Mouse (Mus musculus): ENCODE results near the gene Klhl31. TPM values are rescaled to one million over a fixed set of nuclear protein-coding genes. Genes with fewer than 3 reads are reported as not detected.

The Klhl31 gene
- polyA plus RNA-seq, 1 experiment from 2014 or later: 1.6 TPM

- ATAC-seq (replicated peaks; ENCODE audit: insufficient number of reproducible peaks, low FRiP score, low TSS enrichment, low read depth) (no peak), DNase-seq (ENCODE audit: low spot score) (no peak)
- Histone ChIP-seq H3K36me3 (replicated peaks; ENCODE audit: control insufficient read depth, insufficient read depth, low read depth, low read length) (no peaks in the 10 kb centered on the region), H3K4me3 (ENCODE audit: low read depth, low read length) (no peak overlapping the region), H3K27ac (replicated peaks; ENCODE audit: low read depth, low read length) (no peak overlapping the region), H3K27me3 (ENCODE audit: control insufficient read depth, insufficient read depth, low read length) (no peaks in the 10 kb centered on the region), H3K4me2 (ENCODE audit: low read depth, low read length) (no peak overlapping the region), H3K4me1 (ENCODE audit: control insufficient read depth, insufficient read depth, low read length) (no peaks in the 10 kb centered on the region), H3K9ac (replicated peaks; ENCODE audit: low read length) (no peak overlapping the region), H3K9me3 (replicated peaks; ENCODE audit: control insufficient read depth, low read length) (no peaks in the 10 kb centered on the region)
- 79% methylated on average over 6 of the region's 6 CpGs for WGBS
These were observed 18.5 kb upstream of the Klhl31 start for GRCm38 (mm10) chr9:77617751-77618150.

GRCm38 (mm10) chr9:77618392-77618791 is 17.9 kb upstream of the Klhl31 start:
- Histone ChIP-seq H3K27me3 (ENCODE audit: control insufficient read depth, insufficient read depth, low read length) (no peaks in the 10 kb centered on the region), H3K27ac (replicated peaks; ENCODE audit: low read depth, low read length) (no peak overlapping the region), H3K4me3 (ENCODE audit: low read depth, low read length) (no peak overlapping the region), H3K36me3 (replicated peaks; ENCODE audit: control insufficient read depth, insufficient read depth, low read depth, low read length) (no peaks in the 10 kb centered on the region), H3K4me2 (ENCODE audit: low read depth, low read length) (no peak overlapping the region), H3K9ac (replicated peaks; ENCODE audit: low read length) (no peak overlapping the region), H3K4me1 (ENCODE audit: control insufficient read depth, insufficient read depth, low read length) (no peaks in the 10 kb centered on the region), H3K9me3 (replicated peaks; ENCODE audit: control insufficient read depth, low read length) (no peaks in the 10 kb centered on the region)
- no peak for ATAC-seq (replicated peaks; ENCODE audit: insufficient number of reproducible peaks, low FRiP score, low TSS enrichment, low read depth)
- 79% methylated on average over 2 of the region's 2 CpGs for WGBS
- no peak for DNase-seq (ENCODE audit: low spot score)

GRCm38 (mm10) chr9:77620077-77620476 is 16.2 kb upstream of the Klhl31 start:
- H3K27ac ChIP-seq (replicated peaks; ENCODE audit: low read depth, low read length): no peak overlapping the region
- no peak overlapping the region for H3K4me3 ChIP-seq (ENCODE audit: low read depth, low read length)
- ATAC-seq (replicated peaks; ENCODE audit: insufficient number of reproducible peaks, low FRiP score, low TSS enrichment, low read depth) (no peak), DNase-seq (ENCODE audit: low spot score) (no peak)
- H3K36me3 ChIP-seq (replicated peaks; ENCODE audit: control insufficient read depth, insufficient read depth, low read depth, low read length): no peaks in the 10 kb centered on the region
- H3K4me1 ChIP-seq (ENCODE audit: control insufficient read depth, insufficient read depth, low read length): no peaks in the 10 kb centered on the region
- no peak overlapping the region for H3K4me2 ChIP-seq (ENCODE audit: low read depth, low read length)
- WGBS: 90% methylated on average over 6 of the region's 6 CpGs
- no peaks in the 10 kb centered on the region for H3K9me3 ChIP-seq (replicated peaks; ENCODE audit: control insufficient read depth, low read length)
- no peaks in the 10 kb centered on the region for H3K27me3 ChIP-seq (ENCODE audit: control insufficient read depth, insufficient read depth, low read length)
- H3K9ac ChIP-seq (replicated peaks; ENCODE audit: low read length): no peak overlapping the region

- Histone ChIP-seq H3K4me3 (ENCODE audit: low read depth, low read length) (no peak overlapping the region), H3K9me3 (replicated peaks; ENCODE audit: control insufficient read depth, low read length) (no peaks in the 10 kb centered on the region), H3K36me3 (replicated peaks; ENCODE audit: control insufficient read depth, insufficient read depth, low read depth, low read length) (no peaks in the 10 kb centered on the region), H3K27ac (replicated peaks; ENCODE audit: low read depth, low read length) (no peak overlapping the region), H3K27me3 (ENCODE audit: control insufficient read depth, insufficient read depth, low read length) (no peaks in the 10 kb centered on the region), H3K4me2 (ENCODE audit: low read depth, low read length) (no peak overlapping the region), H3K9ac (replicated peaks; ENCODE audit: low read length) (no peak overlapping the region), H3K4me1 (ENCODE audit: control insufficient read depth, insufficient read depth, low read length) (no peaks in the 10 kb centered on the region)
- ATAC-seq (replicated peaks; ENCODE audit: insufficient number of reproducible peaks, low FRiP score, low TSS enrichment, low read depth) (no peak), DNase-seq (ENCODE audit: low spot score) (no peak)
- 66% methylated on average over 2 of the region's 2 CpGs for WGBS
These were observed 15.8 kb upstream of the Klhl31 start for GRCm38 (mm10) chr9:77620482-77620881.

GRCm38 (mm10) chr9:77622874-77623273 is 13.4 kb upstream of the Klhl31 start:
- Histone ChIP-seq H3K9ac (replicated peaks; ENCODE audit: low read length) (no peak overlapping the region), H3K27ac (replicated peaks; ENCODE audit: low read depth, low read length) (no peak overlapping the region), H3K27me3 (ENCODE audit: control insufficient read depth, insufficient read depth, low read length) (no peaks in the 10 kb centered on the region), H3K9me3 (replicated peaks; ENCODE audit: control insufficient read depth, low read length) (no peaks in the 10 kb centered on the region), H3K36me3 (replicated peaks; ENCODE audit: control insufficient read depth, insufficient read depth, low read depth, low read length) (no peaks in the 10 kb centered on the region), H3K4me1 (ENCODE audit: control insufficient read depth, insufficient read depth, low read length) (no peaks in the 10 kb centered on the region), H3K4me2 (ENCODE audit: low read depth, low read length) (no peak overlapping the region), H3K4me3 (ENCODE audit: low read depth, low read length) (no peak overlapping the region)
- no peak for ATAC-seq (replicated peaks; ENCODE audit: insufficient number of reproducible peaks, low FRiP score, low TSS enrichment, low read depth)
- 32% methylated on average over 1 of the region's 1 CpGs for WGBS
- DNase-seq (ENCODE audit: low spot score): no peak

GRCm38 (mm10) chr9:77623318-77624050 is 12.8 kb upstream of the Klhl31 start:
- Histone ChIP-seq H3K9me3 (replicated peaks; ENCODE audit: control insufficient read depth, low read length) (no peaks in the 10 kb centered on the region), H3K4me3 (ENCODE audit: low read depth, low read length) (no peak overlapping the region), H3K27me3 (ENCODE audit: control insufficient read depth, insufficient read depth, low read length) (no peaks in the 10 kb centered on the region), H3K27ac (replicated peaks; ENCODE audit: low read depth, low read length) (no peak overlapping the region), H3K36me3 (replicated peaks; ENCODE audit: control insufficient read depth, insufficient read depth, low read depth, low read length) (no peaks in the 10 kb centered on the region), H3K4me1 (ENCODE audit: control insufficient read depth, insufficient read depth, low read length) (no peaks in the 10 kb centered on the region), H3K9ac (replicated peaks; ENCODE audit: low read length) (no peak overlapping the region), H3K4me2 (ENCODE audit: low read depth, low read length) (no peak overlapping the region)
- ATAC-seq (replicated peaks; ENCODE audit: insufficient number of reproducible peaks, low FRiP score, low TSS enrichment, low read depth): no peak
- WGBS: 80% methylated on average over 6 of the region's 6 CpGs
- DNase-seq (ENCODE audit: low spot score): no peak

DNA sequence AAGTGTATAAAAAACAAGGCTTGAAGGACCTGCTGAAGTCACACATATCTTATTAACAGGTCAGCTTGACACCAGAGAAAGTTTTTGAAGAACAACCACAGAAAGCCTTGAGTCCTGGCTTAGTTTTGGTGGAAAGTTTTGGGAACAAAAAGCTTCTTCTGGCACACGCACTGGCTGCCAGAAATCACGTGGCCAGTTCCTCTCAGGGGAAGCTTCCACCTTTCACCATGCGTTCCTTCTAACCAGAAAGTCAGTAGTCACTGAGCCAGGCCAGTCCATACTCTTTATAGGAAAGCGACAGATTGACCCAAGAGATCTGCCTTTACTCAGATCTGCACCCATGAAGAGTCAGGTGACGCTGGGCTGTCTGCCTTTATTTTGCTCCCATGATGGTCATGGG is 12.1 kb upstream of the Klhl31 start:
- no peak for ATAC-seq (replicated peaks; ENCODE audit: insufficient number of reproducible peaks, low FRiP score, low TSS enrichment, low read depth)
- no peaks in the 10 kb centered on the region for H3K4me1 ChIP-seq (ENCODE audit: control insufficient read depth, insufficient read depth, low read length)

DNA sequence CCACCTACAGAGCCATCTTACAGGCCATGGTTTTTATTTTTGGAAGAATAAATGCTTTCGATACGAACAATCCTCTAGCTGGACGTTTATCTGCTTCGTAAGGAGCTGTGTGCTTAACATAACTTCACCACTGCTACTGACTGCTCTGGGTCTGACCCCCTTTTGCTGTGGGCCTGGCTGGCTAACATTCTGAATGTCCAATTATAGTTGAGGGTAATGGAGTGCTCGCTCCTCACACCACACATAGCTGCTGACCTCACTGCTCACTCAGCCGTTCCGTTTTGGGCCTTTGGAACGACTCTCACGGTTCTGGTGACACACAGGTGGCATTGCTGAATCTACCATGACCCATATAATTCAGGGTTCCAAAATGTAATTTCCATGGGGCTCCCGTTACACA is 7.6 kb upstream of the Klhl31 start:
- H3K4me3 ChIP-seq (ENCODE audit: low read depth, low read length): no peak overlapping the region
- no peaks in the 10 kb centered on the region for H3K27me3 ChIP-seq (ENCODE audit: control insufficient read depth, insufficient read depth, low read length)
- H3K4me2 ChIP-seq (ENCODE audit: low read depth, low read length): no peak overlapping the region
- no peak for DNase-seq (ENCODE audit: low spot score)
- no peaks in the 10 kb centered on the region for H3K36me3 ChIP-seq (replicated peaks; ENCODE audit: control insufficient read depth, insufficient read depth, low read depth, low read length)
- no peaks in the 10 kb centered on the region for H3K4me1 ChIP-seq (ENCODE audit: control insufficient read depth, insufficient read depth, low read length)
- no peak overlapping the region for H3K9ac ChIP-seq (replicated peaks; ENCODE audit: low read length)
- no peak for ATAC-seq (replicated peaks; ENCODE audit: insufficient number of reproducible peaks, low FRiP score, low TSS enrichment, low read depth)
- H3K27ac ChIP-seq (replicated peaks; ENCODE audit: low read depth, low read length): no peak overlapping the region
- 84% methylated on average over 10 of the region's 10 CpGs for WGBS
- H3K9me3 ChIP-seq (replicated peaks; ENCODE audit: control insufficient read depth, low read length): no peaks in the 10 kb centered on the region

More for the DNA sequence above, 12.1 kb upstream of the Klhl31 start:
- Histone ChIP-seq H3K9me3 (replicated peaks; ENCODE audit: control insufficient read depth, low read length) (no peaks in the 10 kb centered on the region), H3K27ac (replicated peaks; ENCODE audit: low read depth, low read length) (no peak overlapping the region), H3K4me2 (ENCODE audit: low read depth, low read length) (no peak overlapping the region), H3K27me3 (ENCODE audit: control insufficient read depth, insufficient read depth, low read length) (no peaks in the 10 kb centered on the region), H3K9ac (replicated peaks; ENCODE audit: low read length) (no peak overlapping the region), H3K36me3 (replicated peaks; ENCODE audit: control insufficient read depth, insufficient read depth, low read depth, low read length) (no peaks in the 10 kb centered on the region), H3K4me3 (ENCODE audit: low read depth, low read length) (no peak overlapping the region)
- DNase-seq (ENCODE audit: low spot score): no peak
- WGBS: 77% methylated on average over 5 of the region's 5 CpGs

Measured in embryonic facial prominence, embryonic 11.5 days (tissue).